Mouse (Mus musculus) forebrain, embryonic 10.5 days (tissue): ENCODE results near the gene Kcnip4. TPM values are rescaled to one million over a fixed set of nuclear protein-coding genes. Genes with fewer than 3 reads are reported as not detected.
A peak's percentile ranks its signal among the peaks of the same experiment; 100 is the strongest.

ENCODE experiments used
- DNase-seq: peaks from one replicate; pipeline ENCODE4 v3.0.0-alpha.2; 2017; ENCODE audit warnings: low spot score; ENCODE audit errors: extremely low spot score
- H3K27ac ChIP-seq: fragments of 300-500 bp; sonication (generic); 2 replicates; pipeline ENCODE4 v1.5.1; 2016; ENCODE audit warnings: mild to moderate bottlenecking
- H3K27me3 ChIP-seq: fragments of 300-500 bp; sonication (generic); 2 replicates; pipeline ENCODE4 v1.6.1; 2016; ENCODE audit warnings: mild to moderate bottlenecking; ENCODE audit not compliant: poor library complexity, severe bottlenecking
- H3K36me3 ChIP-seq: fragments of 300-500 bp; sonication (generic); replicated peaks from 2 replicates; pipeline ENCODE4 v1.6.1; 2016; ENCODE audit warnings: mild to moderate bottlenecking, moderate library complexity
- H3K4me1 ChIP-seq: fragments of 300-500 bp; sonication (generic); 2 replicates; pipeline ENCODE4 v1.6.1; 2016
- H3K4me3 ChIP-seq: fragments of 300-500 bp; sonication (generic); 2 replicates; pipeline ENCODE4 v1.5.1; 2016; ENCODE audit warnings: mild to moderate bottlenecking, moderate library complexity
- H3K9me3 ChIP-seq: fragments of 300-500 bp; sonication (generic); 2 replicates; pipeline ENCODE4 v1.6.1; 2016; ENCODE audit warnings: mild to moderate bottlenecking, moderate library complexity
- WGBS: fragments of 180-500 bp; shearing (Covaris S2); methylation state at CpG from one replicate; pipeline ENCODE4 v1.1.7; 2016; 5-methylcytosine and 5-hydroxymethylcytosine counted together
- polyA plus RNA-seq: library from polyadenylated mRNA; unstranded; fragments of >200 nt; fragmentation: Nextera tagmentation; extraction: Ambion mirVana; gene quantifications from 2 replicates; pipeline ENCODE4 v1.2.1, GENCODE M21; 2016

Gene Kcnip4
- polyA plus RNA-seq, 1 experiment from 2014 or later: 1.0 TPM

DNA sequence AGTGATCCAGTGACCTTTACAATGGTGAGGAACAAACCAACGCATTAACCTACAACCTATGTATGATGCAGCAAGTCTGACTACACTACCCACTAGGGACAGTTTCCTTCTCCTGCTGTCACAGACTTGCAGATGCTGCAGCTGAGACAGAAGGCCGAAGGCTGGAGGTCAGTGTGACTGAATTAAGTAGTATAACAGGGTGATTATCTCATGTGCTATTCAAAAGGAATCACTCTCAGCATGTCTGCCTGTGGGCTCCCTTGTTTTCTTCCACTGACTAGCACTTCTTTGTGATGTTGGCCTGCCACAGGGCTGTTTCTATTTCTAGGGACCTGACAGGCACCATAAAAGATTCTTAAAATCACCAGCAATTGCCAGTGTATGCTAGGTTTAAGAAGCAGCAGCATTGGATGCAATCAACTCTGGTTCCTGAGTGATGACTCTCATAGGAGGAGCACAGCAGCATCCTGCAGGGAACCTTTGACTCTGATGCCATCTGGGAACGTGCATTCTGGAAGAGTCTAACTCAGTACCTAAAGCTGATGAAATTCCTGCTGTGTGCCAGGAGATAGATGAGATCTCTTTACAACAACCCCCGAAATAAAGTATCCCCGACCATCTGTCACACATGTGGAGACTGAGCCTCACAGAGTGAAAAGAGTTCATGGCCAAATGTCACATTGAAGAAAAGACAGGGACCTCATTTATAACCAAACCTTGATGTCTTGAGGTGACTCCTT is 1035.0 kb downstream of the Kcnip4 start:
- 43% methylated on average over 5 of the region's 5 CpGs for WGBS
- peaks cover 19% of the 10 kb centered on the region for H3K4me1 ChIP-seq
- DNase-seq: peak; percentile 16
- H3K36me3 ChIP-seq: no peaks in the 10 kb centered on the region
- H3K9me3 ChIP-seq: no peaks in the 10 kb centered on the region
- no peaks in the 10 kb centered on the region for H3K27me3 ChIP-seq
- H3K27ac ChIP-seq: no peak overlapping the region
- no peak overlapping the region for H3K4me3 ChIP-seq

DNA sequence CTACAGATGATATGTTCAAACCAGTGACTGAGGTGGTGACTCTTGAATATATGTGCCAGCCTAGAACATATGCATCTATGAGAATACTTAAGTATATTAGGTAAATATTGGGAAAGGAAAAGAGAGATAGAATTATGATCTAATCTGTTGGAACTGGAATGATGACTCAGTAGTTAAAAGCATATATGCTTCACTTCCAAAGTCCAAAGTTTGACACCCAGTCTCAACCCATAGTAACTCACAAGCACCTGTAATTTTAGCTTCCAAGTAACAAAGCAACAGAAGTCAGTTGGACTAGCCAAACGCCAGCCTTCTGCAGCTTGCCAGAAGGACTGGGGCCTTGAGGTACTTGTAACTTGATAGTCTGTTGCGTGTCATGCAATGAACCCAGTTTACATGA is 1041.6 kb downstream of the Kcnip4 start:
- Histone ChIP-seq H3K4me3 (no peak overlapping the region), H3K4me1 (no peaks in the 10 kb centered on the region), H3K27me3 (no peaks in the 10 kb centered on the region), H3K9me3 (no peaks in the 10 kb centered on the region), H3K27ac (no peak overlapping the region), H3K36me3 (no peaks in the 10 kb centered on the region)
- DNase-seq: no peak
- WGBS: 80% methylated on average over 2 of the region's 2 CpGs

DNA sequence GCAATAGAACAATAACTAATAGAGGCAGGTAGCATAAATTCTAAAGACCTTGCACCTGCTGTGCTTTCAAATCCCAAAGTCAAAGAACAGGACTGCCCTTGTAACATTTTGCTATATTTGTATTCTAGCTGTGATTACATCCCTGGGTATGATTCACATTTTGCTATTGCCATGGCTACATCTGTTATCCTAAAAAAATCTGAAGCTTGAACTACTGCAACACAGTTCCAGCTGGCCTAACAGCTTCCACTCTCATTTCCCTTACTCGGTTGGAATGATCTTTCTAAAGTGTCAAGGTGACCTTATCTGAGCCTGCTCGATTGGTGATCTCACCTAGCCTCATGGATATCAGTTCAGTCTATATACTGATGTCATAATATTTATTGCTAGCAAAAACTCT is 1064.5 kb downstream of the Kcnip4 start:
- no peaks in the 10 kb centered on the region for H3K9me3 ChIP-seq
- DNase-seq: no peak
- no peaks in the 10 kb centered on the region for H3K27me3 ChIP-seq
- no peaks in the 10 kb centered on the region for H3K4me1 ChIP-seq
- no peaks in the 10 kb centered on the region for H3K36me3 ChIP-seq
- 89% methylated on average over 2 of the region's 2 CpGs for WGBS
- H3K27ac ChIP-seq: no peak overlapping the region
- no peak overlapping the region for H3K4me3 ChIP-seq

DNA sequence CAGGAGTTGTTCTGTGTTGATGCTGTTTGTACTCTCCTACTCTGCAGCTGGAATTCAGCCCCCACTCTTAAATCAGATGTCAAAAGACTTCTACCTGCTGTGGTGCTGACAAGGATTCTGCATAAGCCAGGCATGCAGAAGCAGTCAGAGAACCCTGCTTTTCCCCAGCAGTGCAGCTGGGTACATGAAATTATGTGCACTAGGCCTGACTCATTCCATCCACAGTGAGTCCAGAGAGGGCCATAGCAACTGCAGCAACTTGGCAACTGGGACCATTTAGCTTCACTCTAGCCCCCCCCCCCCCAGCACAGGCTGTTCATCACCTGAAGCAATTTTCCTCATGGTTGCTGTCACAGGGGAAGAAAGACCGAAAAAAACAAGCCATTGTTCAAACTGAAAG is 1075.8 kb downstream of the Kcnip4 start:
- WGBS: 77% methylated on average over 1 of the region's 1 CpGs
- H3K9me3 ChIP-seq: no peaks in the 10 kb centered on the region
- no peaks in the 10 kb centered on the region for H3K4me1 ChIP-seq
- H3K4me3 ChIP-seq: no peak overlapping the region
- no peaks in the 10 kb centered on the region for H3K27me3 ChIP-seq
- H3K27ac ChIP-seq: no peak overlapping the region
- H3K36me3 ChIP-seq: no peaks in the 10 kb centered on the region
- no peak for DNase-seq

DNA sequence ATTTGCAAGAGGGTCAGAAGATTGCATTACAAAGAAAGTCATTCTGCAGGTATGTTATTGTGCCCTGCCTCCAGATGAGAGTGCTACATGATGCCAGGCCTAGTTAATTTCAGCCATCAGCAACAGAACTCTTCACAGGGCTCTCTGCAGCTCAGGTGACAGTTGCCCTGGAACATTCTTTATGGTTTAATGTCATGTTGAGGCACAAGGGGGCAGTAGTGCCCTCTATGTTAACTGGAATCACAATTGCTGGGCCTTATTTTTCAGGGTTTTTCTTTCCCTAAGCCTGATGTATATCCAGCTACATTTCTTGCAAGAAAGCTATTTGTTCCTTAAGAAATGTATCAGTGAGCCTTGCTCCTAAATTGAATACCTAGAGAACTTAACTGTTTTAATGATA is 1094.2 kb downstream of the Kcnip4 start:
- Histone ChIP-seq H3K9me3 (no peaks in the 10 kb centered on the region), H3K4me3 (no peak overlapping the region), H3K27me3 (no peaks in the 10 kb centered on the region), H3K4me1 (no peaks in the 10 kb centered on the region), H3K36me3 (no peaks in the 10 kb centered on the region), H3K27ac (no peak overlapping the region)
- peak; percentile 19 for DNase-seq

DNA sequence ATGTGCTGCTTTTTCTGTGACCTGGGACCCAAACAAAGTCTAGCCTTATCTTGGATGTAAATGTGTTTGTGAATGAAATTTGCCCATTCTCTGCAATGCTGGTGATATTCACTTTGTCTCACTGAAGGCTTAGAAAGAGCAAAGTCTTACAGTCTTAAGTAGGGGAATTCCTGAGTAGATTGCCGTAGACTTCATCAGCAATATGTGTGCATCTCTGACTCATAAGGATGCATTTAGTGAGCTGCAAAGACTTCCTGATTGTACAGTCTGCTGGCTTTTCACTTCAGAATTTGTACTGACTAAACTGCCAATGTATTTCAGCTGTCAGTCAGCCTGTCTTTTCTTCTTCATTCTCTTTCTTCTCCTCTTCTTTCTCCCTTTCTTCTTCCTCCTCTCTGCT is 1102.8 kb downstream of the Kcnip4 start:
- Histone ChIP-seq H3K36me3 (no peaks in the 10 kb centered on the region), H3K4me3 (no peak overlapping the region), H3K9me3 (no peaks in the 10 kb centered on the region), H3K27me3 (no peaks in the 10 kb centered on the region), H3K27ac (no peak overlapping the region), H3K4me1 (no peaks in the 10 kb centered on the region)
- DNase-seq: no peak
- 93% methylated on average over 1 of the region's 1 CpGs for WGBS

DNA sequence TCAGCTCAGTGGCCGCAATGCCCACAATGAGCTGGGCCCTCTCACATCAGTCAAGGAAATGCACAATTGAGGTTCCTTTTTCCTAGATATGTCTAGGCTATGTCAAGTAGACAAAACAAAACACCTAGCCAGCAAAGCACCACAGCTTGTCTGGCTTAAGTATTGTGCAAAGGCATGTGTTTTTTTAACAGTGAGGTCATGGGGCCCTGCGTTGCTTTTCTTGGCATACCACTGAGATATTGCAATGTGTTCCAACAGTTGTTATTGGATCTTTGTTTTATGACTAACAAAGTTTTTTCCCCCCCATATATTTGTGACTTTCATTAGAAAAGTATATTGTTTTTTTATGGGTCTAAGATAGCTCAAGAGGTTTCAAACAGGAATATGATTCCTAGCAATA is 1105.0 kb downstream of the Kcnip4 start:
- H3K27ac ChIP-seq: no peak overlapping the region
- DNase-seq: no peak
- 88% methylated on average over 2 of the region's 2 CpGs for WGBS

DNA sequence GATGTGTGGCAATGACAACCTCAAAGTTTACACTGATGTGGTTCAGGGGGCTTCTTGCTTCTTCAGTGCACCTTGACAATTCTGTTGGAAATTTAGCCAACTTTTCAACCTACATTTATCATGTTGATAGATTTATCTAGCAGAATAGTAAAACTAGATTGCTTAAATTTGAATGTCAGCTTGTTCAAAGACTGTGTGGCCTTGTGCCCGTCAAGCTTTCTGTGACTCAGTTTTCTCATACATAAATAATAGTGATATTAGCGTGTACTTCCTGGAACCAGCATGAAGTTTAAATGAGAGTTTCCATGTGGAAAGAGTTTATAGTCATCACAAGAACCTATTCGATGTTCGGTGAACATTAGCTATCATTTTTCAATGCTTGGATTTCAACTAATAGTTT is 1112.4 kb downstream of the Kcnip4 start:
- WGBS: 96% methylated on average over 4 of the region's 4 CpGs
- no peak for DNase-seq
- H3K9me3 ChIP-seq: no peaks in the 10 kb centered on the region

More for the DNA sequence above, 1105.0 kb downstream of the Kcnip4 start:
- Histone ChIP-seq H3K9me3 (no peaks in the 10 kb centered on the region), H3K4me3 (no peak overlapping the region), H3K36me3 (no peaks in the 10 kb centered on the region), H3K4me1 (no peaks in the 10 kb centered on the region), H3K27me3 (no peaks in the 10 kb centered on the region)

DNA sequence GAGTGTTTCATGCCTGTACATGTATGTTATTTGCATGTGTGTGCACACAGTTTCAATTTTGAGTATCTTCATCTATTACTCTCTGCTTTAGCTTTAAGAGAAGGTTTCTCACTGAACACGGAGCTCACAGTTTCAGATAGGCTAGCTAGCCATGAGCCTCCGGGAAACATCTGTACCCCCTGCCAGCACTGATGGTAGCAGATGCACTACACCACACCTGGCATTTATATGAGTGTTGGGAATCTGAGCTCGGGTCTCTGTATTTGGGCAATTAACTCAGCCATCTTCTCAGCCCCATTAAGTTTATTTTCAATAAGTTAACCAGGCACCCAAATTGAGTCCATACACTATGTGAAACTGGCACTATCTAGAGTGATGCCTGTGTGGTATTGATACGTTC is 1113.2 kb downstream of the Kcnip4 start:
- WGBS: 87% methylated on average over 4 of the region's 4 CpGs

More for the DNA sequence above, 1112.4 kb downstream of the Kcnip4 start:
- no peaks in the 10 kb centered on the region for H3K27me3 ChIP-seq
- no peak overlapping the region for H3K27ac ChIP-seq
- no peaks in the 10 kb centered on the region for H3K36me3 ChIP-seq
- 0 out of 2 replicates have a peak, but pooled peaks cover 3% of the 10 kb centered on the region for H3K4me1 ChIP-seq
- H3K4me3 ChIP-seq: no peak overlapping the region

DNA sequence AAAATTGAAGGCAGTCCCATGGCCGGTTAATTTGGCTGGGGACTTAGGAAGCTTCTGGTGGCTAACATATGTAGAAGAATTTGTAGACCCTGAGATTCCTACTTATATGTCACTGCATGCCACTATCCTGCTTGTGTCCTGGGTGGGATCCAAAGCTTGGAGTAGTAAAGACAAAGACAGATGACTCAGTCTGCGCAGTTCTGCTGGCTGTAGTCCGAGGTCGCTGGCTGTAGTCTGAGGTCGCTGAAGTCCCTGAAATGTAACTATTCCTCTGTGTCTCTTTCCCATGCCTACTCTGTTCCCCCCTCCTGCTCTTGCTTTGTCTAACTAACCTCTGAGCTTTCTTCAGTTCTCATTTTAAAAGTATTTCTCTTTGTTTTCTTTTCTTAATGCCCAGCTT is 1114.4 kb downstream of the Kcnip4 start:
- no peak for DNase-seq
- Histone ChIP-seq H3K36me3 (no peaks in the 10 kb centered on the region), H3K27me3 (no peaks in the 10 kb centered on the region), H3K9me3 (no peaks in the 10 kb centered on the region), H3K4me1 (0 out of 2 replicates have a peak, but pooled peaks cover 3% of the 10 kb centered on the region), H3K4me3 (no peak overlapping the region), H3K27ac (no peak overlapping the region)
- WGBS: 83% methylated on average over 5 of the region's 5 CpGs

More for the DNA sequence above, 1113.2 kb downstream of the Kcnip4 start:
- Histone ChIP-seq H3K9me3 (no peaks in the 10 kb centered on the region), H3K4me1 (0 out of 2 replicates have a peak, but pooled peaks cover 3% of the 10 kb centered on the region), H3K27ac (no peak overlapping the region), H3K36me3 (no peaks in the 10 kb centered on the region), H3K27me3 (no peaks in the 10 kb centered on the region), H3K4me3 (no peak overlapping the region)
- no peak for DNase-seq

DNA sequence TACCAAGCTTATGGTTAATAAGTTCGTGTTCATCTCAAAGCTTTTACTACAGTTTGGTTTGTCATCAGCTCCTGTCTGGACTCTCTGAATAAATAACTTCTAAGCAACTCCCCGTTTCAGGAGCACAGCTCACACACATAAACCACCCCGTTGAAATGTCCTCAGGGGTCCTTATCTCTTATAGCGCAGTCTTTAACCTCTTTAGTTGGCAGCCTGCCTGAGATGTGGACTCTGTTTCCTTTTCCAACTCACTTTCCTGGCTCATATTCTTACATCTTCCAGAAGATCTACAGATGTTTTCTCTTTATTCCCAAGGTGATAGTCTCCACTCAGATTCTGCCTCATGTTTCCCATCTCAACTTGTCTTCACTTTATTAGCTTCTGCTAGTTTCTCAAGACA is 1116.4 kb downstream of the Kcnip4 start:
- no peaks in the 10 kb centered on the region for H3K27me3 ChIP-seq
- no peak overlapping the region for H3K4me3 ChIP-seq
- no peaks in the 10 kb centered on the region for H3K36me3 ChIP-seq
- DNase-seq: no peak
- no peak overlapping the region for H3K27ac ChIP-seq
- H3K9me3 ChIP-seq: no peaks in the 10 kb centered on the region
- H3K4me1 ChIP-seq: 0 out of 2 replicates have a peak, but pooled peaks cover 3% of the 10 kb centered on the region
- WGBS: 87% methylated on average over 4 of the region's 4 CpGs

DNA sequence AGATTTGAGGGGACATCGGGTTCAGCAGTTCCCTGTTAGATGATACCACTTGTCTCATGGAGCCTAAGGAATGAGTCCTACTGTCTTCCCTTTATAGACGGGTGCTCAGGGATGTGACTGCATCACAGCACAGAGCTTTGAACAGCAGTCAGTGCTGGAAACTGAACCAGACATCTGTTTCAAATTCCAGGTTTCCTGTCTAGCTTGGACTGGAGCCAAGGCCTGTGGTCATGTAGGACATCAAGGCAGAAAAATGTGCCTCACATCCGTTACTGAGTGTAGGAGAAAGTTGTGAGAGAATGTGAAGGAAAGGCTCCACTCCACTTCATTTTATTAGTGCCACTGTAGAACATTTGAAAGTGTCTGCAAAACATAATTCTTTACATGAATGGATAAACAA is 1122.2 kb downstream of the Kcnip4 start:
- Histone ChIP-seq H3K9me3 (no peaks in the 10 kb centered on the region), H3K27me3 (no peaks in the 10 kb centered on the region), H3K36me3 (peaks cover 13% of the 10 kb centered on the region), H3K4me1 (no peaks in the 10 kb centered on the region), H3K27ac (no peak overlapping the region), H3K4me3 (no peak overlapping the region)
- no peak for DNase-seq
- 74% methylated on average over 3 of the region's 3 CpGs for WGBS

DNA sequence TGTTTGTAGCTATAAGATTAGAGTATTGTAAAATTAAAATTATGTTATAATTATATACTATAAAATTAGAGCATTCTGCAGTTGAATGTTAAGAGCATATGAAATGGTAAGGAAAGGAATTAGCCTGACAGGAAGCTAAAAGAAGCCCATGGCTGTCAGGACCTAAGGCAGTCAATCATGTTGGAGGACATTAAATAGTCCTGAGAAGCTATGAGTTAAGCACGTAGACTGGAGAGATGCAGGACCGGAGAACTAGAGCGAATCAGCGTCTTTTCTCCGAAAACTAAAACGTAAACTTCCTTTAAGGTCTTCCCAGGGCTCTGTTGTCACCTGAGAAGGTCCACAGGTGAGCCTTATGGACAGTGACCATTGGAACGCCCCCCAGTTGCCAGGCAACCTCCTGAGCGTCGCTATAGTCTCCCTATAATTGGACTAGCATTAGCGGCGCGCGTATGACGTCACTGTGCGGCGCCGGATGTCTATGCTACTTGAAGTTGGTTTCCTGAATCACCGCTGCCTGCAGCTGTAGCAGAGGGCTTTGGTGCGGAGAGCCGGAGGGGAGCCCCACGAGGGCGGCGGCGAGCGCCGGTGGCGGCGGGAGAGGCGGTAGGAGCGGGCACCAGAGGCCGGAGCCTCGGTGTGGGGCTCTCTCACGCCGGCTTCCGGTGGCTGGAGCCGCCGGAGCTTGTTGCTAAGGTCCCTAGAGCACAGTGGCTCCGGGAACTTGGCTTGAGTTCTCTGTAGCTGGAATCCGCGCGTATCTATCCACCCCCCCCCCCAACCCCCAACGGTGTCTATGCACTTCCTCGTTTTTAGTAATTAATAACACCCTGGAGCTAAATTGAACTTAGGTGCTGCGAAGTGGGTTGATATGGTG is 1152.6 kb downstream of the Kcnip4 start:
- Histone ChIP-seq H3K36me3 (peaks cover 26% of the 10 kb centered on the region), H3K4me3 (peak overlapping the region; percentile 94), H3K27ac (peak overlapping the region; percentile 92), H3K9me3 (no peaks in the 10 kb centered on the region), H3K27me3 (no peaks in the 10 kb centered on the region), H3K4me1 (peaks cover 10% of the 10 kb centered on the region)
- peak; percentile 91 for DNase-seq
- WGBS: 1% methylated on average over 44 of the region's 44 CpGs
